Mouse (Mus musculus) kidney, adult 10 weeks (tissue): ENCODE results near the gene Pcif1. TPM values are rescaled to one million over a fixed set of nuclear protein-coding genes. Genes with fewer than 3 reads are reported as not detected.

ENCODE experiments used
- polyA plus RNA-seq: library from polyadenylated mRNA; stranded (reverse); fragments of 350-450 nt; fragmentation: Illumina TruSeq; extraction: RNeasy Lipid Tissue Mini Kit (QIAGEN cat#74804); gene quantifications from one replicate; pipeline ENCODE4 v1.2.3, GENCODE M21; 2014; ENCODE audit warnings: low read depth, low replicate concordance

Gene Pcif1
- 4.1 TPM for polyA plus RNA-seq

GRCm38 (mm10) chr2:164879228-164879567, at the start of gene Pcif1:
Pcif1 (plus strand) TSS chr2:164879304.

GRCm38 (mm10) chr2:164832748-164833301, 46.3 kb upstream of the Pcif1 start, which contains the start of gene Ctsa:
Ctsa (plus strand) TSS chr2:164832873.

GRCm38 (mm10) chr2:164833314-164833959, 45.7 kb upstream of the Pcif1 start, which contains the start of gene Neurl2:
Neurl2 (minus strand) TSS chr2:164833456.

GRCm38 (mm10) chr2:164857101-164857821, 21.8 kb upstream of the Pcif1 start, which contains the start of gene Pltp:
Pltp (minus strand) TSS chr2:164857711.

GRCm38 (mm10) chr2:164911086-164912048, 32.3 kb downstream of the Pcif1 start, which contains the start of gene Zfp335:
Zfp335 (minus strand) TSS chr2:164911757.

GRCm38 (mm10) chr2:164940140-164940830, 61.2 kb downstream of the Pcif1 start, which contains the start of gene Mmp9:
Mmp9 (plus strand) TSS chr2:164940780.

Other genes with a start within 250 kb of the Pcif1 start
- gene Wfdc16, start 240.5 kb upstream of the Pcif1 start, polyA plus RNA-seq = 37.6 TPM
- not detected for gene Wfdc10, start 223.3 kb upstream of the Pcif1 start, polyA plus RNA-seq
- gene Wfdc9, start 222.7 kb upstream of the Pcif1 start, polyA plus RNA-seq = not detected
- gene Wfdc11, start 205.2 kb upstream of the Pcif1 start, polyA plus RNA-seq = not detected
- gene Wfdc13, start 194.2 kb upstream of the Pcif1 start, polyA plus RNA-seq = not detected
- gene Spint4, start 180.8 kb upstream of the Pcif1 start, polyA plus RNA-seq = not detected
- gene Spint5, start 164.0 kb upstream of the Pcif1 start, polyA plus RNA-seq = not detected
- 1.2 TPM for gene Wfdc3, start 133.4 kb upstream of the Pcif1 start, polyA plus RNA-seq
- 2.1 TPM for gene Dnttip1, start 133.3 kb upstream of the Pcif1 start, polyA plus RNA-seq
- 1.3 TPM for gene Ube2c, start 109.4 kb upstream of the Pcif1 start, polyA plus RNA-seq
- gene Tnnc2, start 99.3 kb upstream of the Pcif1 start, polyA plus RNA-seq = not detected
- gene Snx21, start 93.5 kb upstream of the Pcif1 start, polyA plus RNA-seq = 1.1 TPM
- gene Acot8, start 74.4 kb upstream of the Pcif1 start, polyA plus RNA-seq = 1.7 TPM
- gene Zswim3, start 74.2 kb upstream of the Pcif1 start, polyA plus RNA-seq = 1.5 TPM
- gene Zswim1, start 56.6 kb upstream of the Pcif1 start, polyA plus RNA-seq = 3.4 TPM
- not detected for gene Spata25, start 50.8 kb upstream of the Pcif1 start, polyA plus RNA-seq
- 52.2 TPM for gene Ctsa, start 46.4 kb upstream of the Pcif1 start, polyA plus RNA-seq
- gene Neurl2, start 45.8 kb upstream of the Pcif1 start, polyA plus RNA-seq = not detected
- 0.44 TPM for gene Pltp, start 21.6 kb upstream of the Pcif1 start, polyA plus RNA-seq
- 0.16 TPM for gene Zfp335, start 32.5 kb downstream of the Pcif1 start, polyA plus RNA-seq
- 0.40 TPM for gene Mmp9, start 61.5 kb downstream of the Pcif1 start, polyA plus RNA-seq
- gene Slc12a5, start 81.5 kb downstream of the Pcif1 start, polyA plus RNA-seq = 1.7 TPM
- gene Ncoa5, start 155.6 kb downstream of the Pcif1 start, polyA plus RNA-seq = 9.3 TPM
- 0.49 TPM for gene Cd40, start 176.3 kb downstream of the Pcif1 start, polyA plus RNA-seq
- not detected for gene 1700025C18Rik, start 211.4 kb downstream of the Pcif1 start, polyA plus RNA-seq